Mouse (Mus musculus) stomach, postnatal 0 days (tissue): ENCODE measurements at regions not wholly inside any gene's neighbourhood (a gene's known extent, or its start where the extent isn't known, plus 50 kb on each side); places are given as distances from the start of the nearest gene placed in this dataset.

Source experiments
- ATAC-seq: fragments of 200-750 bp; cut with Nextera tagmentation; 2 replicates; pipeline ENCODE4 v1.8.0; 2017; ENCODE audit not compliant: low FRiP score, low TSS enrichment
- DNase-seq: peaks from one replicate; pipeline ENCODE4 v3.0.0-alpha.2; 2016; ENCODE audit warnings: low spot score
- H3K27ac ChIP-seq: fragments of 300-500 bp; sonication (generic); replicated peaks from 2 replicates; pipeline ENCODE4 v1.5.1; 2014; ENCODE audit warnings: mild to moderate bottlenecking, control low read depth
- H3K27me3 ChIP-seq: fragments of 300-500 bp; sonication (generic); 2 replicates; pipeline ENCODE4 v1.6.1; 2014; ENCODE audit warnings: low read length; ENCODE audit not compliant: control insufficient read depth, insufficient read depth
- H3K36me3 ChIP-seq: fragments of 300-500 bp; sonication (generic); 2 replicates; pipeline ENCODE4 v1.6.1; 2014; ENCODE audit warnings: low read length, mixed read lengths; ENCODE audit not compliant: control insufficient read depth, insufficient read depth
- H3K4me1 ChIP-seq: fragments of 300-500 bp; sonication (generic); replicated peaks from 2 replicates; pipeline ENCODE4 v1.6.1; 2014; ENCODE audit warnings: antibody characterized with exemption; ENCODE audit not compliant: control insufficient read depth, insufficient read depth
- H3K4me2 ChIP-seq: fragments of 300-500 bp; sonication (generic); replicated peaks from 2 replicates; pipeline ENCODE4 v1.6.1; 2014; ENCODE audit warnings: low read depth, mild to moderate bottlenecking, control low read depth, moderate library complexity
- H3K4me3 ChIP-seq: fragments of 300-500 bp; sonication (generic); 2 replicates; pipeline ENCODE4 v1.5.1; 2014; ENCODE audit warnings: low read depth, low read length, control low read depth
- H3K9ac ChIP-seq: fragments of 300-500 bp; sonication (generic); 2 replicates; pipeline ENCODE4 v1.6.1; 2014; ENCODE audit warnings: mild to moderate bottlenecking, low read length, control low read depth, mixed read lengths
- H3K9me3 ChIP-seq: fragments of 300-500 bp; sonication (generic); 2 replicates; pipeline ENCODE4 v1.6.1; 2016; ENCODE audit warnings: low read length; ENCODE audit not compliant: control insufficient read depth
- CTCF ChIP-seq: IDR thresholded peaks from 2 replicates; pipeline ENCODE4 v1.5.1; 2016; ENCODE audit warnings: antibody characterized with exemption, low read depth, mild to moderate bottlenecking, moderate library complexity
- EP300 ChIP-seq: optimal IDR thresholded peaks from 2 replicates; pipeline ENCODE3; 2016; ENCODE audit warnings: antibody characterized with exemption
- WGBS: fragments of 180-500 bp; shearing (Covaris S2); extraction: QIAGEN DNeasy Blood & Tissue Kit; methylation state at CpG from one replicate; pipeline ENCODE4 v1.1.7; 2014; 5-methylcytosine and 5-hydroxymethylcytosine counted together

DNA sequence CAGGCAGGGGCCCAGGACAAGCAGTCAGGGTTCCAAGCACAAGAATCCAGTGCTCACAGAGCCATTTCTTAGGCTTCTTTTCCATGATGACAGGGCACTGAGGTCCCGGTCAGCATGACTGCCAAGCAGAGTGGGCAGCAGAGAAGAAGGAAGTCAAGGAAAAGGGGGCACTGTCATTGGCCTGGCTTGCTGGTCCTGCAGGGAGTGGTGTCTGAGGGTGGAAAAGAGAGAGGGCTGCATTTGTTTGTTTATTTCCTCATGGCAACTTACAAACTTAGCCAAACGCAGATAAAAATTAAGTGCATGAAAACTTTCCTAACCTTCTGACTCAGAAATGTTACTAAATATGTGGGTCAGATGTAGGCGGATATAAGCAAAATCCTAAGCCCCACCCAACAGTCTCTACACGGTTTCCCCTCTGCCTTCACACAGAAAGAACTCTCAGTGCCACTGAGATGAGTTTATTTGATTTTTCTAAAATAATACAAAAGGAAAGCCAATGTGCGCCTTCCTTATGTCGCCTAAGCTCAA, 244.5 kb downstream of the Mreg start:
- H3K9ac ChIP-seq = no peak overlapping the region
- TF ChIP-seq CTCF (no peak), EP300 (no peak)
- no peak overlapping the region for H3K4me3 ChIP-seq
- H3K27ac ChIP-seq = no peak overlapping the region
- H3K36me3 ChIP-seq = no peaks in the 10 kb centered on the region
- H3K4me2 ChIP-seq = no peak overlapping the region
- no peaks in the 10 kb centered on the region for H3K9me3 ChIP-seq
- no peak for DNase-seq
- H3K4me1 ChIP-seq = no peaks in the 10 kb centered on the region
- no peak for ATAC-seq
- WGBS = 78% methylated on average over 6 of the region's 6 CpGs
- no peaks in the 10 kb centered on the region for H3K27me3 ChIP-seq

DNA sequence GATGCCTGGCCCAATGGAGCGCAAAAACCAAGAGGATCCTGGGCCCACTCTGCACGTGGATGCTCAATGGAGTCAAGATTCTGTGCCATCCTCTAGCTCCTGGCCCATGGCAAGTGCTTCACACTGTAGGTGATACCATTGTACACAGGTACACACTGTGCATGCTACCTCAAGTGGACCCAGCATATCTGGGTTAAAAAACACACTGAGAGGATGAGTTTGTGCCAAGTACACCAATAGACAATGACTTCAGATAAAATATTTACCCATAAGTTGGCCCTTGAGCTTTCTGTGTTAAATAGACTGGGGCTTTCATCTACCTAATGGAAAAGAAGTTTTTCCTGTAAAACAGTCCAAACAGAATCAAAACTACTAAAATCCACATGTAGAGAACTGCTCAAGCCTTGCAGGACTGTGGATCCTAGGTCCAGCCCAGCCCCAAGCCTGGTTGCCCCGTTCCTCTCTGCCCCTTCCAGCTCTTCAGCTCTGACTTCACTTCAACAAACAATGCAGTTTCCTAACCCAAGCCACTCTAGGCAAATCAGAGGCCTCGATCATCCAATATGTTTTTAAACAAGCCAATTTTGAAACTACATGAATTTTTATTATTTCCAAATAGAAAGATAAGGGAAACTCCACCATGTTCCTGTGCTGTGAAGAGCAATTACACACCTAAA, 247.5 kb downstream of the Mreg start:
- Histone ChIP-seq H3K4me1 (no peaks in the 10 kb centered on the region), H3K36me3 (no peaks in the 10 kb centered on the region), H3K27ac (no peak overlapping the region), H3K4me3 (no peak overlapping the region), H3K9me3 (no peaks in the 10 kb centered on the region), H3K4me2 (no peak overlapping the region), H3K27me3 (no peaks in the 10 kb centered on the region), H3K9ac (no peak overlapping the region)
- WGBS = 78% methylated on average over 4 of the region's 4 CpGs
- ATAC-seq (no peak), DNase-seq (no peak)
- TF ChIP-seq CTCF = no peak
- no peak for TF ChIP-seq EP300

GRCm38 (mm10) chr1:71956940-71957339, 255.2 kb downstream of the Mreg start:
- WGBS = 72% methylated on average over 3 of the region's 3 CpGs
- no peaks in the 10 kb centered on the region for H3K27me3 ChIP-seq
- DNase-seq = no peak
- H3K4me2 ChIP-seq = no peak overlapping the region
- H3K36me3 ChIP-seq = no peaks in the 10 kb centered on the region
- no peak overlapping the region for H3K27ac ChIP-seq
- H3K9me3 ChIP-seq = no peaks in the 10 kb centered on the region
- no peak for ATAC-seq
- no peak overlapping the region for H3K4me3 ChIP-seq
- H3K4me1 ChIP-seq = no peaks in the 10 kb centered on the region
- TF ChIP-seq CTCF = no peak
- no peak for TF ChIP-seq EP300
- no peak overlapping the region for H3K9ac ChIP-seq

- Histone ChIP-seq H3K9ac (no peak overlapping the region), H3K4me1 (no peaks in the 10 kb centered on the region), H3K27me3 (no peaks in the 10 kb centered on the region), H3K4me2 (no peak overlapping the region), H3K9me3 (no peaks in the 10 kb centered on the region), H3K27ac (no peak overlapping the region), H3K36me3 (no peaks in the 10 kb centered on the region), H3K4me3 (no peak overlapping the region)
- TF ChIP-seq CTCF = no peak
- ATAC-seq (no peak), DNase-seq (no peak)
Measured at GRCm38 (mm10) chr1:71955331-71955730, 256.8 kb downstream of the Mreg start.

GRCm38 (mm10) chr1:71953292-71953691, 258.8 kb downstream of the Mreg start:
- no peak for TF ChIP-seq CTCF
- TF ChIP-seq EP300 = no peak
- WGBS = 41% methylated on average over 6 of the region's 6 CpGs
- Histone ChIP-seq H3K9me3 (no peaks in the 10 kb centered on the region), H3K4me3 (no peak overlapping the region), H3K9ac (no peak overlapping the region), H3K27ac (0 out of 2 replicates have a peak overlapping the region, but pooled peaks have one; percentile 5), H3K4me2 (no peak overlapping the region), H3K4me1 (no peaks in the 10 kb centered on the region), H3K36me3 (no peaks in the 10 kb centered on the region), H3K27me3 (no peaks in the 10 kb centered on the region)
- ATAC-seq (peak; percentile 26; the same call in 1 of the 2 replicates), DNase-seq (no peak)

- H3K4me3 ChIP-seq = no peak overlapping the region
- TF ChIP-seq EP300 = no peak
- TF ChIP-seq CTCF = no peak
- H3K9ac ChIP-seq = no peak overlapping the region
- WGBS = 58% methylated on average over 7 of the region's 7 CpGs
- H3K4me2 ChIP-seq = no peak overlapping the region
- no peaks in the 10 kb centered on the region for H3K27me3 ChIP-seq
- no peak for DNase-seq
- no peaks in the 10 kb centered on the region for H3K4me1 ChIP-seq
- H3K27ac ChIP-seq = no peak overlapping the region
- no peak for ATAC-seq
- no peaks in the 10 kb centered on the region for H3K36me3 ChIP-seq
- H3K9me3 ChIP-seq = no peaks in the 10 kb centered on the region
Measured at GRCm38 (mm10) chr1:71949549-71949948, 262.6 kb downstream of the Mreg start.
